Mouse (Mus musculus) urinary bladder, adult 2 months (tissue): ENCODE measurements at regions not wholly inside any gene's neighbourhood (a gene's known extent, or its start where the extent isn't known, plus 50 kb on each side); places are given as distances from the start of the nearest gene placed in this dataset.

Source experiments
- DNase-seq: peaks from one replicate; pipeline ENCODE4 v3.0.0; 2022; ENCODE audit warnings: low spot score

DNA sequence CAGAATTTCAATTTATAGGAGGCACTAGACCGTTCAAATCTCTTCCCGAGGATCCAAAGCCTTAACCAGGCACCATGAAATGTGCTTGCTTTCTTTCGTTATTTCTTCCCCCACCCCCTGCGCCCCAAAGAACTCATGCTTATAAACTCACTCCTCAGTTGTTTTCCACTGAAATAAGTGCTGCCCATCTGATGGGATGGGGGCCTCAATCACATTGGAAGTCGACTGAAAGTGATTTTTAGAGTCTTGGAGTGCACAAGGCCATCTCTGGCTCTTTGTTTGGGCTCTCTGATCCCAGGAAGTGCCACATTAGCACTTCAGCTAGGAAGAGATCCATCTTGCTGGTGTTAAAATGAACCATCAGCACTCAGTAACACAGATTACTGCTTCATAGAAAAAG lies 484.3 kb downstream of the Nedd1 start:
- no peak for DNase-seq

DNA sequence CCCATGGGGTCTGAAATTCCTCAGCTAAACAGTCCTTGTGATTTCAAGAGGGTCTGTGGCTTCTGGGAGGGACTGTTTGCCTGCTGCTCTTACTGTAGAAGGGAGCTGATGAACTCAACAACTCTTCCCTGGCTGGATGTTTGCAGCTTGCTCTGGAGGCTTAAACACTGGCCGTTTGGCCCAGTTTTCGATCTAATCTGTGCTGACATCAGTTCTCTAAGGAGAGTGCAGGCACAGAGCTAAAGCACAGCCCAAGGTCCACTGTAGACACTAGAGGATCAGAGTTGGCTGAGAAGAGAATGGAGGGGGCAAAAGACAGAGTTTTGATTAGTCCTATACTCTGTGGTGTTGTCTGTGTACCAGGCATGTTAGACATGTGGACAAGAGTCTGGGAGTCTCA lies 490.1 kb downstream of the Nedd1 start:
- DNase-seq = no peak

DNA sequence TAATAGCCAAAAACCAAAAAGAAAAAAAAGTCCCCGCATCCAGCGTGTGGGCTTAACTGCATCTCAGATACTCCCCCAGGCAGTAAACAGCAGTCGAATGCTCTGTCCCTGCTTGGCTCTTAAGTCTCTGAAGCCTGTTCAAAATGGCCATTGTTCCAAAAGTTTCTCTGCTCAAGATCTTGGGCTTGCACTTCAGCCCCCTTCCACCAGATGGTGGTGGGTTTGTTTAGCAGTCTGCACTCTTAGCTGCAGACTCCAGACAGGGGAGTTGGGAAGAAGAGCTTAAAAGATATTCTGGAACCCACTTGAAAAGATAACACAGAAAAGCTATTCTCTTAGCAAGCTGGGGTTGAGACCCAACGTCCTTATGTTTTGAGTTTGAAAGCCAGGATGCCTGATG lies 496.4 kb downstream of the Nedd1 start:
- DNase-seq = no peak

GRCm38 (mm10) chr10:92225071-92225470 lies 497.1 kb downstream of the Nedd1 start:
- DNase-seq = no peak

DNA sequence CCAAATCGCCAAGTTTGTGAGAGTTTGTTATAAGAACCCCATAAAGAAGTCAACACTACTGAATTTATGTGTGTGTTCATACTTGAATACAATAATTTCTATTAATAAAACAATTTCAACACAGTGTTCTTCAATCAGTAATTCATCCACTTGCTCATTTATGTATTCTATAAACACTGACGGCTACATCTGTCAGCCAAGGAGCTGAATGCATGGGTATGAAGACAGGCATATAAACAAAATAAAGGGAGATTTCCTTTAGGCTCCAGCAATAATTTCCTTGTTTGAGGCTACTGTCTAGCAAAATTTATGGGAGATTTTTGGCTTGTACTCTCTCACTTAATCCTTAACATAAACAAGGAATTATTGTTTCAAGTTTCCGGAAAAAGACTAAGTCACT lies 502.9 kb downstream of the Nedd1 start:
- DNase-seq = no peak

DNA sequence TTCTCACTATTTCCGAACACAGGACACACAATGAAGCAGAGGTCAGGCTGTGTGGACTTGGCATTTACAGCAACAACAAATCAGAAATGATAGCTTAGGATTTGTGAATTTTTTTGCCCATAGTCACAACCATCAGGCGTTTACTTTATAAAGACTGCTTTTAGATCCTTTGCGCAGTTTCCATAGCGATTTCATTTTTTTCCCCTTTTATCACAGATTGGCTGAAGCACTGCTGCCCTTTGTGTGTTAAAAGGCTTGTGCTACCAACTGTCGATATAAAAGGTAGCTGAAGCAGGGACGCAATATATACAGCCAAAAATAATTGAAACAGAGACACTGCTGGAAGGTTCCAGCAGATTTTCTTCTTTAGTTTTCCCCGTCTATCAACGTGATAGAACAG lies 551.4 kb downstream of the Nedd1 start:
- no peak for DNase-seq

DNA sequence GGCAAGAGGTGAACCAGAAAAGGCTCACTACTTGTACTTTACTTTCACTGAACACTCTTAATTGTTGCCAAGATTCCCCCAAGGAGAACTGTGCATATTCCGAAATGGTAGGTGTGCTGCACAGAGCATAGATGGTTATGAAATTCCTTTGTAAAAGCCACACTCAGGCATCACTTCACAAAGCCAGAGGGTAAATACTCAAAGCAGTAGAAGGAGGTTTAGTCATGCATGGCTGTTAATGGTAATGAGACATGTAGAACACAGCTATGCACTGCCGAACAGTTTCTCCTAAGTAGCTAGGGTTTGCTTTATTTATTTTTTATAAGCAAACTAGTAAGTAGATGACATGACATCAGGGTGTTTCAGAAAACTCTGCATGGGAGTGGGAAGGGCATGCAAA lies 556.2 kb downstream of the Nedd1 start:
- no peak for DNase-seq

- no peak for DNase-seq
Measured at GRCm38 (mm10) chr10:92164991-92165390, 557.2 kb downstream of the Nedd1 start.

GRCm38 (mm10) chr10:92164648-92164960 lies 557.6 kb downstream of the Nedd1 start:
- no peak for DNase-seq

GRCm38 (mm10) chr10:92163851-92164647 lies 558.2 kb downstream of the Nedd1 start:
- no peak for DNase-seq

DNA sequence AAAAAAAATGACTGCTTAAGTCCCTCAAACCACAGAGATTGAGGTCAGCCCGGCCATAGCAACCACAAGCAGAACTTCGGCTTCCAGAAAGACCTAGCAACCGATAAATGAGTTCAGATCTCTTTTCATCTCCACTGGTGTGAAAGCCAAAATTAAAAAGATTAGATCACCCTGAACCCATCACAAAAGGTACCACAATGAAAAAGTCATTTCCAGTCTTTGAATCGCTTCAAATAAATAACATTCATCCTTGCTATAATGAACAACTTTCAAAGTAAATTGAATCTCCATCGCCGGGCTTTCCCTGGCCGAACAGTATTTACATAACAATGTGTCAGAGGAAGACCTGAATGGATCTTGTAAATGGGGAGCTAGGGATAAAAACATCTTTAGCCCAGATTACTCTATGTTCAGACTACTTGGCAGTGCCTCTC lies 559.1 kb downstream of the Nedd1 start:
- no peak for DNase-seq

DNA sequence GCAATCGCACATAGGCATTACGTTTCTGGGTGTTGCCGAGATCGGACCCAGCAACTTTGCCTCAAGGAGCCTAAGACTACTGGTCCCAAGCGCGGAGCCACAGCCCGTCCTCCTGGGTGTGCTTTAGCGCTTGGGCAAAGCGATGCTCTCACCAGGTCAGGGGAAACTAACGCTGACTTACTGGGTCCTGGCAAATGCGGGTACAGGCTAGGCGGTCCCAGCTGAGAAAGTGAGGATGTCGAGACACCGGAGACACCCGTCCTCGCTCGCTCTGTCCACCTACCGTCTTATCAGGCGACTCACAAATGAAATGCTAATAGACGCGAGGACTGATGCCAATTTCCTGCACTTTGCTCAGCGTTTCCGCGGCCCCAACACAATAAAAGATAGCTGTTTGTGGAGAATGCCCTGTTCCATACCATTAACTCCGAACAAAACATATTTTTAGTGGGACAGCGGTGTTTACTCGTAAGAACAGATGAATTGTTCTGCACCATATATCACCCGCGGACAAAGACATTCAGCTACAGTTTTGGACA lies 559.7 kb downstream of the Nedd1 start:
- DNase-seq = peak; percentile 22

GRCm38 (mm10) chr10:92161501-92161900 lies 560.7 kb downstream of the Nedd1 start:
- no peak for DNase-seq

- no peak for DNase-seq
Measured at GRCm38 (mm10) chr10:92146263-92146662, 576.0 kb downstream of the Nedd1 start.

DNA sequence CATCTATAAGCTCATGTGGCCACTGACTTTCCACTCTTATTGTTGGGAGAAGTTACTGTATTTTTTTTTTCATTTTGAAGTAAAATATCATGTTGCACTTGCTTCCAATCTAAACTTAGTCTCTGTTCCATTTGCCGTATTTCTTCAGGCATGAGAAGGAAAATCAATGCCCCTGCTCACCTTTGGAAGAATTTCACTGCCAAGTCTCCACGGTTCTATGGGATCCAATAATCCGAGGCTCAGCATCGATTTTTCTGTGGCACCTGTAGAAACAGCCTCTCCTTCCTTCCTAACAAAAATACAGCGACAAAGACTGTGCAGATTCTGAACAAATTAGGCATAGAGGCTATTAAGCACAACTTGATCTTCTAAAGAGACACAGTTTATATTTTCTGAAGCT lies 586.7 kb downstream of the Nedd1 start:
- DNase-seq = no peak

GRCm38 (mm10) chr10:92112790-92113189 lies 609.4 kb downstream of the Nedd1 start:
- no peak for DNase-seq

DNA sequence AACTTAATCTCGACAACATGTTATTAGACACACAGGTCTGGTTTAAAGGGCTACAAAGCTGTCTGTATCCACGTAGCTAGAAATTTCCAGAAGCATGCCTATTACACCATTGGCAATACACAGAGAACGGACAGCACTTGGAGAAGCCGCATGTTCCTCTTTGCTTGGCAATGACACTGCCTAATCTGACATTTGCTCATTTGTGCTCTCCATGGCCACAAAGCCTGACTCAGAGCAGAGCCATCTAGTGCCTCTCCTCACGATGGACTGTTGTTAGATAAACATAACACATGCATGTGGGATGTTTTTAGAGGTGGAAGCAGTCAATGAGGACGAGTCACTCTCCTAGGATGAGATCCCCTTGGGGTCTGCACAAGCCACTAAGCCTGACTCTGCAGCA lies 615.9 kb downstream of the Nedd1 start:
- DNase-seq = no peak

DNA sequence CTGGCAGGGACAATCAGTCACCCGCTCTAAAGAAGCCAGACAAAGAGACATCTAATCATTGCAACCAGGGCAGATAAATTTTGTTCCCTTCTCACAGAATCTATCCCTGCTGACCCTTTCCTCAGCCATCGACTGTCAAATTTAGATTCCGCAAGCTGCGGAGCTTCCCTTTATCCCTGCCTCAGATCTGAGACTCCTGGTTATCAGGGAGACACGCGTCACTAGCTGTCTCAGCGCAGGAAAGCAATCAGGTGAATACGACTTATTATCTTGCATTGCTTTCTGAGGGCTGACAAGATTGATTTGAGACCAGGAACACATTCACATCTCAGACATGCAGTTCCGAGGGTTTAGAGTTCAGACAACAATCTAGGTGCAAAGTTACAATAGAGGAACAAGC lies 618.3 kb downstream of the Nedd1 start:
- no peak for DNase-seq

GRCm38 (mm10) chr10:92102755-92103154 lies 619.5 kb downstream of the Nedd1 start:
- no peak for DNase-seq

DNA sequence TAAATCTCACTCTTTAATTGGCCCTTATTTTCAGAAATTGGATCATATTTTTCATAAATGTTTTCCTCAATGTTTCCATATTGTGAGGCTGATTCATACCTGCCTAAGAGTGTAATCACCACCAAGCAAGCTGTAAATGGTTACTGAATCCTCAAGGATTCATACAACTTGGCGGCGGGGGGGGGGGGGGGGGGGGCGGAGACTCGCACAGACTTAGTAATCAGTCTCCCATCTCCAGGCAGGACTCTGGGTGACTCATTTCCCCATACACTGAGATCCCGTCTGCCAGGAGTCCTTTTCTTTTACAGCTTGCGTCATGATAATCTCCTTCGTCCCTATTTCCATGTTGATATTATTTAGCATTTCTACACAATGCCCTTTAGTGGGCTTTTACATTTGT lies 624.7 kb downstream of the Nedd1 start:
- DNase-seq = no peak

GRCm38 (mm10) chr10:92097081-92097480 lies 625.1 kb downstream of the Nedd1 start:
- DNase-seq = no peak

- DNase-seq = no peak
Measured at GRCm38 (mm10) chr10:92091480-92092395, 630.5 kb downstream of the Nedd1 start.

DNA sequence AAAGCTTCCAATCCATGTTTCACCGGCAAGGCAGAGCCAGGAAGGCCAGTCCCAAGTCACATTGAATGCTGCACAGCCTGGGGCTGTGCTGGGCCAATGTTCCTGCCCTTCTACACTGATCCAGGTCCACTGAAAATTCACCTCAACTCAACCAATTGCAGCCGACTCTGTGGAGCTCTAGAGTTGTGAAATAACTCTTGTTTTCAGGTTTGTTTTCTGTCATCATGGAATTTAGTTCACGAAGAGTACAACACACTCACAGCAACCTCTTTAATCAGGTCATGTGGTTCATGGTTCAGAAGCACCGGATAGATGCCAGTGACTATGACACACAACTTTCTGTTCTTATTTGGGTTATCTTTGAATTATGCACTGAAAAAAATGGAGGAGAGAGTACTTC lies 640.1 kb downstream of the Nedd1 start:
- DNase-seq = no peak
